Mouse (Mus musculus) limb, embryonic 15.5 days (tissue): ENCODE measurements at regions not wholly inside any gene's neighbourhood (a gene's known extent, or its start where the extent isn't known, plus 50 kb on each side); places are given as distances from the start of the nearest gene placed in this dataset.

Experiments
- ATAC-seq: fragments of 200-750 bp; cut with Nextera tagmentation; 2 replicates; pipeline ENCODE4 v1.8.0; 2017; ENCODE audit warnings: low read depth, moderate TSS enrichment; ENCODE audit not compliant: insufficient number of reproducible peaks, low FRiP score, low TSS enrichment
- H3K27ac ChIP-seq: fragments of 300-500 bp; sonication (generic); 2 replicates; pipeline ENCODE4 v1.5.1; 2015; ENCODE audit warnings: moderate library complexity, mild to moderate bottlenecking, inconsistent platforms
- H3K27me3 ChIP-seq: fragments of 300-500 bp; sonication (generic); 2 replicates; pipeline ENCODE4 v1.6.1; 2015; ENCODE audit warnings: inconsistent platforms
- H3K36me3 ChIP-seq: fragments of 300-500 bp; sonication (generic); 2 replicates; pipeline ENCODE4 v1.6.1; 2015; ENCODE audit warnings: inconsistent platforms
- H3K4me1 ChIP-seq: fragments of 300-500 bp; sonication (generic); 2 replicates; pipeline ENCODE4 v1.6.1; 2015; ENCODE audit warnings: inconsistent platforms
- H3K4me2 ChIP-seq: fragments of 300-500 bp; sonication (generic); 2 replicates; pipeline ENCODE4 v1.6.1; 2015; ENCODE audit warnings: mild to moderate bottlenecking, inconsistent platforms
- H3K4me3 ChIP-seq: fragments of 300-500 bp; sonication (generic); 2 replicates; pipeline ENCODE4 v1.5.1; 2015; ENCODE audit warnings: mild to moderate bottlenecking, inconsistent platforms
- H3K9ac ChIP-seq: fragments of 300-500 bp; sonication (generic); 2 replicates; pipeline ENCODE4 v1.6.1; 2015; ENCODE audit warnings: inconsistent platforms
- H3K9me3 ChIP-seq: fragments of 300-500 bp; sonication (generic); 2 replicates; pipeline ENCODE4 v1.6.1; 2016; ENCODE audit warnings: inconsistent platforms
- WGBS: fragments of 180-500 bp; shearing (Covaris S2); methylation state at CpG from one replicate; pipeline ENCODE4 v1.1.7; 2015; 5-methylcytosine and 5-hydroxymethylcytosine counted together

- H3K4me3 ChIP-seq = no peak overlapping the region
- H3K36me3 ChIP-seq = no peaks in the 10 kb centered on the region
- 33% methylated on average over 5 of the region's 5 CpGs for WGBS
- no peak overlapping the region for H3K9ac ChIP-seq
- H3K4me1 ChIP-seq = 0 out of 2 replicates have a peak, but pooled peaks cover 7% of the 10 kb centered on the region
- peak overlapping the region; percentile 38; the same call in 1 of the 2 replicates for H3K27ac ChIP-seq
- H3K27me3 ChIP-seq = no peaks in the 10 kb centered on the region
- H3K4me2 ChIP-seq = no peak overlapping the region
- H3K9me3 ChIP-seq = no peaks in the 10 kb centered on the region
- peak; percentile 61 for ATAC-seq
Observed at GRCm38 (mm10) chr6:15639809-15640479, 80.5 kb upstream of the Mdfic start.

GRCm38 (mm10) chr6:15644311-15644710 is 76.2 kb upstream of the Mdfic start:
- ATAC-seq = no peak
- no peaks in the 10 kb centered on the region for H3K9me3 ChIP-seq
- H3K4me3 ChIP-seq = no peak overlapping the region
- 0 out of 2 replicates have a peak, but pooled peaks cover 4% of the 10 kb centered on the region for H3K4me1 ChIP-seq
- no peaks in the 10 kb centered on the region for H3K36me3 ChIP-seq
- no peak overlapping the region for H3K4me2 ChIP-seq
- no peak overlapping the region for H3K27ac ChIP-seq
- no peak overlapping the region for H3K9ac ChIP-seq
- H3K27me3 ChIP-seq = no peaks in the 10 kb centered on the region

GRCm38 (mm10) chr6:15647499-15647898 is 73.0 kb upstream of the Mdfic start:
- H3K9me3 ChIP-seq = no peaks in the 10 kb centered on the region
- H3K4me3 ChIP-seq = no peak overlapping the region
- no peak overlapping the region for H3K9ac ChIP-seq
- no peak for ATAC-seq
- no peaks in the 10 kb centered on the region for H3K4me1 ChIP-seq
- no peaks in the 10 kb centered on the region for H3K36me3 ChIP-seq
- 87% methylated on average over 2 of the region's 2 CpGs for WGBS
- no peak overlapping the region for H3K4me2 ChIP-seq
- H3K27me3 ChIP-seq = no peaks in the 10 kb centered on the region
- no peak overlapping the region for H3K27ac ChIP-seq
